Mouse (Mus musculus) midbrain, embryonic 12.5 days (tissue): Measurements from ENCODE around the gene Tmem214. TPM values are rescaled to one million over a fixed set of nuclear protein-coding genes. Genes with fewer than 3 reads are reported as not detected.

Source experiments
- ATAC-seq: fragments of 200-750 bp; cut with Nextera tagmentation; 2 replicates; pipeline ENCODE4 v1.8.0; 2017; ENCODE audit warnings: low read depth, moderate TSS enrichment, moderate library complexity; ENCODE audit not compliant: low FRiP score
- H3K27ac ChIP-seq: fragments of 300-500 bp; sonication (generic); replicated peaks from 2 replicates; pipeline ENCODE4 v1.5.1; 2016; ENCODE audit warnings: mild to moderate bottlenecking
- H3K27me3 ChIP-seq: fragments of 300-500 bp; sonication (generic); 2 replicates; pipeline ENCODE4 v1.6.1; 2016; ENCODE audit warnings: mild to moderate bottlenecking
- H3K36me3 ChIP-seq: fragments of 300-500 bp; sonication (generic); 2 replicates; pipeline ENCODE4 v1.6.1; 2016
- H3K4me1 ChIP-seq: fragments of 300-500 bp; sonication (generic); 2 replicates; pipeline ENCODE4 v1.6.1; 2016
- H3K4me2 ChIP-seq: fragments of 300-500 bp; sonication (generic); replicated peaks from 2 replicates; pipeline ENCODE4 v1.6.1; 2016; ENCODE audit warnings: mild to moderate bottlenecking, moderate library complexity
- H3K4me3 ChIP-seq: fragments of 300-500 bp; sonication (generic); 2 replicates; pipeline ENCODE4 v1.5.1; 2016; ENCODE audit warnings: mild to moderate bottlenecking
- H3K9ac ChIP-seq: fragments of 300-500 bp; sonication (generic); replicated peaks from 2 replicates; pipeline ENCODE4 v1.6.1; 2016; ENCODE audit warnings: mild to moderate bottlenecking, moderate library complexity
- H3K9me3 ChIP-seq: fragments of 300-500 bp; sonication (generic); 2 replicates; pipeline ENCODE4 v1.6.1; 2016; ENCODE audit warnings: mild to moderate bottlenecking
- WGBS: fragments of 180-500 bp; shearing (Covaris S2); methylation state at CpG from one replicate; pipeline ENCODE4 v1.1.7; 2016; 5-methylcytosine and 5-hydroxymethylcytosine counted together
- polyA plus RNA-seq: library from polyadenylated mRNA; unstranded; fragments of >200 nt; fragmentation: Nextera tagmentation; extraction: Ambion mirVana; gene quantifications from 2 replicates; pipeline ENCODE4 v1.2.1, GENCODE M21; 2016

Tmem214 gene
- polyA plus RNA-seq, 1 experiment from 2014 or later = 65.5 TPM

DNA sequence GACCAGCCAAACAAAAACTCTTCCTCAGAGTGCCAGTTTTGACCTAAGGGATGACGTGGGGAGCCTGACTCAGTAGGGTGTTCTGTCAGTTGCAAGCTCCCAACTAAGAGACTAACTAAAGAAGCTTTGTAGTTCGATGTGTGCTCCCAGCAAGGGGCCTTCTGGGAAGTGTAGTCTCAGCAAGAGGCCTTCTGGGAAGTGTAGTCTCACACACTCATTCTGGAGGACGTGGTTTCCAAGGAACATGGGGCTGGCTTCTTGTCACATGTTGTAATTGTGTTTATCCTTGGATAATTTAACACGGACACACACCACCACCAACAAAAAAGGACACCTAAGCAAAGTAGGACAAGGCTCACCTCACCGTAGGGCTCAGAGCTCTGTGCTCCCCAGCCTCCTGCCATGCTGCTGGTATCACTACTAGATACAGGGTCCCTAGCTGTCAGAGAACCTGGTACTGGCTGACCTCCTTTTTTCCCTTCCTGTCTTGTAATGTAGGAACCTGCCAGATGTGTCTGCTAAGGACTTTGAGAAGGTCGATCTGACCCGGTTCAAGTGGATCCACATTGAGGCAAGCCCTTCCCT is 60.2 kb downstream of the Tmem214 start:
- Histone ChIP-seq H3K4me3 (no peak overlapping the region), H3K27me3 (peaks cover 17% of the 10 kb centered on the region), H3K27ac (no peak overlapping the region), H3K9ac (no peak overlapping the region), H3K36me3 (no peaks in the 10 kb centered on the region), H3K4me1 (no peaks in the 10 kb centered on the region), H3K4me2 (peak overlapping the region; percentile 39), H3K9me3 (no peaks in the 10 kb centered on the region)
- 43% methylated on average over 7 of the region's 7 CpGs for WGBS
- ATAC-seq = peak; percentile 60; the same call in 1 of the 2 replicates

Other genes with a start within 250 kb of the Tmem214 start
- gene Slc35f6, start 220.1 kb upstream of the Tmem214 start, polyA plus RNA-seq = 25.4 and 29.1 TPM in 2 replicates
- 268 and 290 TPM in 2 replicates for gene Cenpa, start 201.2 kb upstream of the Tmem214 start, polyA plus RNA-seq
- 136 and 153 TPM in 2 replicates for gene Dpysl5, start 156.4 kb upstream of the Tmem214 start, polyA plus RNA-seq
- 69.3 and 77.7 TPM in 2 replicates for gene Mapre3, start 53.4 kb upstream of the Tmem214 start, polyA plus RNA-seq
- gene Agbl5, start 20.7 kb downstream of the Tmem214 start, polyA plus RNA-seq = 30.6 and 32.1 TPM in 2 replicates
- 298 and 304 TPM in 2 replicates for gene Ost4, start 39.8 kb downstream of the Tmem214 start, polyA plus RNA-seq
- gene Emilin1, start 45.4 kb downstream of the Tmem214 start, polyA plus RNA-seq = 49.8 and 79.9 TPM in 2 replicates
- 5.6 TPM in 2 replicates for gene Khk, start 53.4 kb downstream of the Tmem214 start, polyA plus RNA-seq
- gene Cgref1, start 77.6 kb downstream of the Tmem214 start, polyA plus RNA-seq = 7.8 and 9.0 TPM in 2 replicates
- 121 and 131 TPM in 2 replicates for gene Preb, start 92.3 kb downstream of the Tmem214 start, polyA plus RNA-seq
- gene Tcf23, start 100.7 kb downstream of the Tmem214 start, polyA plus RNA-seq = not detected in 2 replicates
- 117 and 120 TPM in 2 replicates for gene Atraid, start 180.3 kb downstream of the Tmem214 start, polyA plus RNA-seq
- gene Slc5a6, start 180.9 kb downstream of the Tmem214 start, polyA plus RNA-seq = 11.7 and 12.9 TPM in 2 replicates
- 39.2 and 39.7 TPM in 2 replicates for gene Cad, start 186.8 kb downstream of the Tmem214 start, polyA plus RNA-seq
- not detected in 2 replicates for gene Dnajc5g, start 238.3 kb downstream of the Tmem214 start, polyA plus RNA-seq
- gene Slc30a3, start 240.2 kb downstream of the Tmem214 start, polyA plus RNA-seq = 10.7 and 11.2 TPM in 2 replicates
- gene Trim54, start 248.7 kb downstream of the Tmem214 start, polyA plus RNA-seq = not detected in 2 replicates